Mouse (Mus musculus) heart, embryonic 14.5 days (tissue): ENCODE results near the gene Frs2. TPM values are rescaled to one million over a fixed set of nuclear protein-coding genes. Genes with fewer than 3 reads are reported as not detected.
"Not testable (repeated sequence)": the region's sequence is repeated elsewhere in the genome, so short reads cannot be mapped to it uniquely, and the experiment has no call there.

Experiments
- ATAC-seq: fragments of 200-750 bp; cut with Nextera tagmentation; 2 replicates; pipeline ENCODE4 v1.8.0; 2017; ENCODE audit warnings: low read depth, moderate TSS enrichment; ENCODE audit not compliant: insufficient number of reproducible peaks, insufficient read depth, low FRiP score
- H3K27ac ChIP-seq, 2 experiments: fragments of 200-500 bp in 1 of 2; fragments of 300-500 bp in 1 of 2; sonication (generic) in 1 of 2; replicated peaks in 1 of 2; 2 replicates each; pipeline ENCODE4 v1.5.1; 2012 to 2014; ENCODE audit warnings: low read depth in 2 of 2, low read length in 2 of 2, control low read depth in 1 of 2, mild to moderate bottlenecking in 1 of 2, mixed read lengths in 1 of 2; ENCODE audit not compliant: control insufficient read depth in 1 of 2, insufficient read depth in 1 of 2
- H3K27me3 ChIP-seq: fragments of 300-500 bp; sonication (generic); 2 replicates; pipeline ENCODE4 v1.6.1; 2014; ENCODE audit warnings: mild to moderate bottlenecking, low read length, control low read depth; ENCODE audit not compliant: control insufficient read depth, insufficient read depth
- H3K36me3 ChIP-seq: fragments of 300-500 bp; sonication (generic); 2 replicates; pipeline ENCODE4 v1.6.1; 2014; ENCODE audit warnings: mild to moderate bottlenecking, control low read depth, low read length, mixed read lengths; ENCODE audit not compliant: control insufficient read depth, insufficient read depth
- H3K4me1 ChIP-seq, 2 experiments: fragments of 200-500 bp in 1 of 2; fragments of 300-500 bp in 1 of 2; sonication (generic) in 1 of 2; 2 replicates each; pipeline ENCODE4 v1.6.1; 2012 to 2014; ENCODE audit warnings: low read length in 2 of 2, control low read depth in 1 of 2, mixed read lengths in 1 of 2; ENCODE audit not compliant: control insufficient read depth in 2 of 2, insufficient read depth in 2 of 2
- H3K4me2 ChIP-seq: fragments of 300-500 bp; sonication (generic); 2 replicates; pipeline ENCODE4 v1.6.1; 2014; ENCODE audit warnings: mild to moderate bottlenecking, low read length
- H3K4me3 ChIP-seq, 2 experiments: fragments of 200-500 bp in 1 of 2; fragments of 300-500 bp in 1 of 2; sonication (generic) in 1 of 2; 2 replicates each; pipeline ENCODE4 v1.5.1; 2012 to 2014; ENCODE audit warnings: low read length in 2 of 2, mild to moderate bottlenecking in 2 of 2, control low read depth in 1 of 2, low read depth in 1 of 2, moderate library complexity in 1 of 2; ENCODE audit not compliant: control insufficient read depth in 1 of 2, insufficient read depth in 1 of 2
- H3K9ac ChIP-seq: fragments of 300-500 bp; sonication (generic); 2 replicates; pipeline ENCODE4 v1.6.1; 2014; ENCODE audit warnings: mild to moderate bottlenecking, low read length
- H3K9me3 ChIP-seq: fragments of 300-500 bp; sonication (generic); 2 replicates; pipeline ENCODE4 v1.6.1; 2016; ENCODE audit warnings: low read length, control low read depth; ENCODE audit not compliant: control insufficient read depth
- WGBS: fragments of 180-500 bp; shearing (Covaris S2); extraction: QIAGEN DNeasy Blood & Tissue Kit; methylation state at CpG from one replicate; pipeline ENCODE4 v1.1.7; 2014; 5-methylcytosine and 5-hydroxymethylcytosine counted together
- polyA plus RNA-seq: library from polyadenylated mRNA; unstranded; fragments of >200 nt; fragmentation: Nextera tagmentation; extraction: Ambion mirVana; gene quantifications from 2 replicates; pipeline ENCODE4 v1.2.1, GENCODE M21; 2014

The Frs2 gene
- polyA plus RNA-seq, 1 experiment from 2014 or later: 26.1 TPM

GRCm38 (mm10) chr10:117043497-117044166, 104.7 kb downstream of the Frs2 start:
- ATAC-seq, H3K9me3 ChIP-seq, H3K27me3 ChIP-seq, H3K36me3 ChIP-seq: not testable (repeated sequence)
- H3K4me2 ChIP-seq: peak overlapping the region; percentile 71
- peak overlapping the region in 1 of 2 experiments; percentile 29; a peak in 1 of 4 replicates for H3K27ac ChIP-seq
- 18% methylated on average over 15 of the region's 16 CpGs for WGBS
- peaks cover 17 to 32% of the 10 kb centered on the region in 2 experiments for H3K4me1 ChIP-seq
- H3K9ac ChIP-seq: peak overlapping the region; percentile 22; the same call in 1 of the 2 replicates
- peak overlapping the region in 1 of 2 experiments; percentile 7; a peak in 1 of 4 replicates for H3K4me3 ChIP-seq

DNA sequence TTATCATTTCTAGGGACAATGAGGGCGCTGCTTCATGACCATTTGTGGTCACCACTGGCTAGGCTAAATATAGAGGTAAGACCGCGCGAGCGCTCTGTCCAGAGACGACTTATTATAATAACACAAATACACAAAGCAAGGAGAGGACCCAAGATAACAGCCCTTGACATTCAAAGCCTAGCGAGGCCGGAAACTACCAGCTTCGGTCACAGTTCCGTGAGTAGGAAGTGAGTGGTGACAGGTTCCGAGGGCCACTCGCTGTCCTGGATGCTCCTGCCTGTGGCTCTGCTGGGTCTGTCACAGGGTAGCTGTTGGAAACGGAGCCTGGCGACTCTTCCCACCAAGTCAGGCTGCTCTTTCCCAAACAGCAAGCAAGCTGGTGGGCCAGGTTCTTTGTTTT, 106.0 kb downstream of the Frs2 start:
- Histone ChIP-seq H3K4me3 (peak overlapping the region in 1 of 2 experiments; percentile 14; a peak in 1 of 4 replicates), H3K4me2 (peak overlapping the region; percentile 56), H3K4me1 (peaks cover 17 to 27% of the 10 kb centered on the region in 2 experiments), H3K27me3 (no peaks in the 10 kb centered on the region), H3K27ac (peak overlapping the region; percentile 88 to 94), H3K9ac (peak overlapping the region; percentile 69), H3K9me3 (0 out of 2 replicates have a peak, but pooled peaks cover 4% of the 10 kb centered on the region), H3K36me3 (no peaks in the 10 kb centered on the region)
- peak; percentile 81 for ATAC-seq
- WGBS: 14% methylated on average over 14 of the region's 14 CpGs

DNA sequence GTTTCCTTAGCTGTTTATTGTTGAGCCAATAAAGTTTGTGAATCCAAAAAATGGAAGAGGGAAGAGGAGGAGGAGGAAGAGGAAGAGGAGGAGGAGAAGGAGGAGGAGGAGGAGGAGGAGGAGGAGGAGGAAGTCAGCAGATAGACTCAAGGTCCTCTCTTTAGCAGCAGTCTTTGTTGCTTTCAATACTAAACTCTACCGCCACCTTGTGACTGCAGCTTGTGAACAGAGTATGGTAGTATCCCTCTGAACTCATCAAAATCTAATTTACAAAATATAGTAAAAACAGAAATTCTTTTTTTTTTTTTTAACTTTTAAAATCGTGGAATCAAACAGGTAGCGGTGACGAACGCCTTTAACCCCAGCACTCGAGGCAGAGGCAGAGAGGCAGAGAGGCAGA, 108.0 kb downstream of the Frs2 start:
- Histone ChIP-seq H3K36me3 (no peaks in the 10 kb centered on the region), H3K9me3 (0 out of 2 replicates have a peak, but pooled peaks cover 4% of the 10 kb centered on the region), H3K4me3 (no peak overlapping the region), H3K27me3 (no peaks in the 10 kb centered on the region), H3K27ac (no peak overlapping the region), H3K9ac (no peak overlapping the region), H3K4me2 (no peak overlapping the region), H3K4me1 (peaks cover 17 to 27% of the 10 kb centered on the region in 2 experiments)
- WGBS: 73% methylated on average over 6 of the region's 6 CpGs
- ATAC-seq: no peak

- Histone ChIP-seq H3K9ac (no peak overlapping the region), H3K4me1 (no peaks in the 10 kb centered on the region), H3K9me3 (0 out of 2 replicates have a peak, but pooled peaks cover 4% of the 10 kb centered on the region), H3K27ac (no peak overlapping the region), H3K36me3 (no peaks in the 10 kb centered on the region), H3K4me2 (no peak overlapping the region), H3K4me3 (no peak overlapping the region), H3K27me3 (no peaks in the 10 kb centered on the region)
- ATAC-seq: no peak
- 18% methylated on average over 8 of the region's 8 CpGs for WGBS
Observed at GRCm38 (mm10) chr10:117033785-117034184, 114.5 kb downstream of the Frs2 start.

- Histone ChIP-seq H3K36me3 (no peaks in the 10 kb centered on the region), H3K4me1 (no peaks in the 10 kb centered on the region), H3K9ac (no peak overlapping the region), H3K4me2 (no peak overlapping the region), H3K4me3 (no peak overlapping the region), H3K9me3 (no peaks in the 10 kb centered on the region), H3K27ac (no peak overlapping the region), H3K27me3 (no peaks in the 10 kb centered on the region)
- 90% methylated on average over 3 of the region's 3 CpGs for WGBS
- ATAC-seq: no peak
Observed at GRCm38 (mm10) chr10:117031160-117031559, 117.2 kb downstream of the Frs2 start.

- Histone ChIP-seq H3K9ac (no peak overlapping the region), H3K4me3 (no peak overlapping the region), H3K27me3 (no peaks in the 10 kb centered on the region), H3K4me2 (no peak overlapping the region), H3K4me1 (peaks cover 11 to 19% of the 10 kb centered on the region in 2 experiments), H3K27ac (no peak overlapping the region), H3K36me3 (no peaks in the 10 kb centered on the region), H3K9me3 (no peaks in the 10 kb centered on the region)
- 83% methylated on average over 8 of the region's 8 CpGs for WGBS
- no peak for ATAC-seq
Observed at GRCm38 (mm10) chr10:117026176-117026575, 122.2 kb downstream of the Frs2 start.

GRCm38 (mm10) chr10:117025776-117026175, 122.6 kb downstream of the Frs2 start:
- H3K4me1 ChIP-seq: peaks cover 14 to 22% of the 10 kb centered on the region in 2 experiments
- not testable (repeated sequence) for H3K9me3 ChIP-seq, H3K27ac ChIP-seq, ATAC-seq, H3K36me3 ChIP-seq, H3K27me3 ChIP-seq, H3K9ac ChIP-seq, H3K4me3 ChIP-seq, H3K4me2 ChIP-seq
